Mouse (Mus musculus) lung, postnatal 10 days (tissue): ENCODE measurements around the gene Wnt10a.

Experiments used
- DNase-seq: peaks from one replicate; pipeline ENCODE4 v3.0.0; 2021

The Wnt10a gene

GRCm38 (mm10) chr1:74791249-74791648 is at the start of gene Wnt10a:
Gene Wnt10a, plus strand, starts transcription at chr1:74791516.
- DNase-seq: no peak

DNA sequence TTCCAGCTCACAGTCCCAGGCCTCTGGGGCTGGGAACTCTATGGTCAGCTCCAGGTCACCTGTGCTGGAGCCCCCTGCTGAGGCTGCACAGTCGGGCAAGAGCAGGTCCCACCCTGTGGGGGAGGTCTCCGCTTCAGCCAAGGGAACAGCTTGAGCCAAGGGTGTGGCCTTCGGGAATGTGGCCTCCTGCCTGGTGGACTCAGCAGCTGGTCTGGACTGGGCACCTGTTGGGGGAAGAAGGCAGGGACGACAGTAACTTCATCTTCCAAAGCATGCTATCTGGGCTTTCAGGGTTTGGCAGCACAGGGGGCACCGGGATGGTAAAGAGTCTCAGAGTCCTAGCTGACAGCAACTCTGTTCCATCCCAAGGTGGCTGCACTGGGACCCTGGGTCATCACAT is 44.0 kb upstream of the Wnt10a start:
- peak; percentile 18 for DNase-seq

- peak; percentile 82 for DNase-seq
These were observed 42.6 kb upstream of the Wnt10a start, which contains the start of gene Prkag3 for GRCm38 (mm10) chr1:74748643-74749271. Gene Prkag3, minus strand, starts transcription at chr1:74749221.

GRCm38 (mm10) chr1:74749301-74749700 is 42.0 kb upstream of the Wnt10a start:
- peak; percentile 87 for DNase-seq

DNA sequence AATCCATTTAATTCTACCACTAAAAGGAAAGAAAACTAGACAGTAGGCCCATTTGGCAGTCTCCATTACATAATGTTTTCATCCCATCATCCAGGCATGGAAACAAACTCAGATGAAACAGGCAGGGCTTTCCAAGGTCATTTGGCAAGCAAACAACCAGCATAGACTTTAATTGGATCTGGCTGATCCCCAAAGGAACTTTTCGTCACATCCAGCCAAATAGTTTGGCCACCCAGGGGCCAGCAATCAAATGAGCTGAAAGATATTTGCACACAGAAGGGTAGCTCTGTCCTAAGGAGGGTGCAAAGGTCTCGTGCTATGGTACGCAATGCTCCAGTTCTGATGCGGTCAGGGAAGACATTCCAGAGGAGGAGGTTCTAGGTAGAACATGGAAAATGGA is 40.6 kb upstream of the Wnt10a start:
- peak; percentile 46 for DNase-seq

- no peak for DNase-seq
These were observed 39.2 kb upstream of the Wnt10a start for GRCm38 (mm10) chr1:74752150-74752549.

GRCm38 (mm10) chr1:74752833-74753232 is 38.5 kb upstream of the Wnt10a start:
- DNase-seq: no peak

- DNase-seq: no peak
These were observed 37.9 kb upstream of the Wnt10a start for GRCm38 (mm10) chr1:74753266-74753974.

- no peak for DNase-seq
These were observed 37.0 kb upstream of the Wnt10a start for GRCm38 (mm10) chr1:74754175-74754785.

- DNase-seq: peak; percentile 70
These were observed 31.5 kb upstream of the Wnt10a start for GRCm38 (mm10) chr1:74759773-74760172.

DNA sequence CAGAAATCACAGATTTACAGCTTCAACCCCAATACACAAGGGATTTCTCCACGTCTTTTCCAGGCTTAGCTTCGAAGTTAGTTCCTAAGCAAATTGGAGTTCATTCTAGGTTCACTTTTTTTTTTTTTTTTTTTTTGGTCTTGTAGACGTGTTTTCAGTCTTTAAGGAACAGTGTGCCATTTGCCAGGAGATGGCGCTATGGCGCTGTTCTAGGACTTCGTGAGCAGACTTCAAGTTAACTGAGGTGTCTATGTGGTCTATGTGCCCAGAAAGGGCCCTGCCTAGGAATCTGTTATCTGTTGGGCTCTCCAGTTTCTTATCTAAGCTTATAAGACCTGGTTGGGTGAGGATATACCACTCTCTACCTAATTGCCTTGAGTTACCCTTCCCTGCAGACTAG is 28.2 kb upstream of the Wnt10a start:
- DNase-seq: peak; percentile 86

DNA sequence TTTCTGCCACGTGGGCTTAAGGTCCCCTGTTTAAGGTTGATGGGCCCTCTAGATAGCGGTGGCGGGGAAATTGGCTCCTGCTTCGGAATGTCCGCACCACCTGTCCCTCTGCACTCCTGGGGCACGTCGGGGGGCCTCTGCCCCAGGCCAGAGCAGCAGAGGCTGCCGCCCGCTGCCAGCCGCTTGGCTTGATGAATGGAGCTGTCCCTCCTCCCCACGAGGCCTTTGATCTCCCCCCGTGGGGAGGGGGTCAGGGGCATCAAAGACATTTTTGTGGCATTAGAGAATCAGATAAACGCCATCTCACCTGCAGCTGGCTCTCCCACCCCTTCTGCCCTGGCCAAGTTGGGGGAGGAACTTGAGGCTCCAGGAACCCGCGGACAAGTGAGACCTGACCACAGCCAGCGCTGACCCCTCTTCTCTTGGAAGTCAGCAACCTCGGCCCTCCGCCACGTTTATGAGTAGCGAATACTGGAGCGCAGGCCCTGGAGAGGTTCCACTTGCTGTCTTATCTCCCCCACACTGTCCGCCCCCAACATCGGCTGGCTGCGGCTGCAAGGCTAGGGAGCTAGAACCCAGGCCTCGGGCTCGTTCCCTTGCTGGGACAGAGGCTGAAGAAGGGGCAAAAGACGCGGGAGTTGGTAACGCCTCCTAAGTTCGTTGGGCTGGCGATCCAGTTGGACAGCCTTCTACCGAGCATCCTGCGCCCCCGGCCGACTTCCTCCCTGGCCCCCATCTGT is 20.4 kb upstream of the Wnt10a start:
- DNase-seq: peak; percentile 11

DNA sequence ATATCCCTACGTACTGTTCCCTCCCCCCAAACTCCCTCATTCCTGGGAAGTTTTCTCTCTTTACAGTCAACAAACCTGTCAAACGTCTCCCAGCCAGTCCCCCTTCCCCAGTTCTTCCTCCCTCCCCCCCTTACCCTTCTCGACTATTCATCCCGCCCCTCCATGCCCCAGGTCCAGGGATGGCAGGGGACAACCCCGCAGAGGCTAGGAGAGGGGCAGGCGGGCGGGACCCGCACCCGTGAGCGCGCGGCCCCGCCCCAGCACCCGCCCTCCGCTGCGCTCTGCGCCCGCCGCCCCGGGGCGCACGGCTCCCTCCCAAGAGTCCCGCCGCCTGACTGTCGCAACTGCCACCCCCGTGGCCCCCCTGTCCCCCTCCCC is 19.9 kb upstream of the Wnt10a start:
- DNase-seq: no peak

DNA sequence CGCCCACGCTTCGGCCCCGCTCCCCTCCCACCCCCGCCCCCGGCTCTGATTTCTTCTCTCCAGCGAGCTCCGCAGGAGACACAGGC is 19.6 kb upstream of the Wnt10a start, which contains the start of gene Wnt6:
Gene Wnt6 (plus strand): TSS at position 48 of the 86 bp plus-strand sequence.
- DNase-seq: no peak

DNA sequence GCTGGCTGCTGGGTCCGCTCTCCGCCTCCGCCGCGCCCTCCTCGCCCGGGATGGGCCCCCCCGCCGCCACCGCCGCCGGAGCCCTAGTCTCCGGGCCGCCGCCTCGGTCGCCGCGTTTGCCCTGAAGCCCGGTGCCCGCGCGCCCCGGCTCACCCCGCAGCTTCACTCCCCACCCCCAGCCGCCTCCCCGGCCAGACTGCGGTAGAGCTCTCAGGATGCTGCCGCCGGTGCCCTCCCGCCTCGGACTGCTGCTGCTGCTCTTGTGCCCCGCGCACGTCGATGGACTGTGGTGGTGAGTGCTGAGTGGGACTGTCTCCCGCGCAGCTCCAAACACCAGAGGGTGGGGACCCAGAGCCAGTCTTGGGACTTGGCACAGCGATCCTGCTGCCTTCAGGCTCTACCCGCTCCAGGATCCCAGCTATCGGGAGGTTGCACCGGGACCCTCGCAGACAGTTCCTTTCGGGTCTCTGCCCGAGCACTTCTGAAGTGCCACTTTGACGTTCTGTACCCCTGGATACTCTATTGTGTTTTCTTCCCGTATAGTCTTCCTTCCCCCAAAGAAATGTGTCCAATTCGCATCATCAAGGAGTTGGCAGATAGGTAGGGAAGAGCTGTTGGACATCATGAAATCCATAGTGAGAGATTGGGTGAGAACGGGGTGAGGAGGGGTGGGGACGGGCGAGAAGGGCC is 19.2 kb upstream of the Wnt10a start:
- peak; percentile 21 for DNase-seq

GRCm38 (mm10) chr1:74773136-74773535 is 18.2 kb upstream of the Wnt10a start:
- peak; percentile 90 for DNase-seq

- DNase-seq: no peak
These were observed 17.3 kb upstream of the Wnt10a start for GRCm38 (mm10) chr1:74774062-74774461.

DNA sequence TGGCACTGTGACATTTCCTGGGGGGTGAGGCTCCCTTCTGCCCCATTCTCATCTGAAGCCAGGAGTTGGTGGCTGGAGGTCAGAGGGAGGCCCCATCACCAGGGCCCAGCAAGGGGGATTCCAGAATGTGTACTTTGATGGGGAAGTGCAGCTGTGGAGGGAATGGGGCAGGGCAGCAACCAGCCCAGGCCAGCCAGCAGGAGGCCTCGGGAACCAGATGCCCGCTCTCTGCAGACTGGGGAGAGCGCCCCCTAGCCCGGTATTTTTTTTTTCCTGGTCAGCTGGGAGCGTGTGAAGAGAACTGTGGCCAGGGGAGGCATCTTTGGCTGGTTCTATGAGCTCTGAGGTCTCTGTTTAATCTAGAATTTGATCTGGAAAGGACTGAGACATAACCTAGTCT is 15.5 kb upstream of the Wnt10a start:
- DNase-seq: peak; percentile 44

GRCm38 (mm10) chr1:74778934-74779486 is 12.3 kb upstream of the Wnt10a start:
- no peak for DNase-seq

- DNase-seq: peak; percentile 32
These were observed 9.3 kb upstream of the Wnt10a start for GRCm38 (mm10) chr1:74782045-74782444.

- no peak for DNase-seq
These were observed 7.8 kb upstream of the Wnt10a start for GRCm38 (mm10) chr1:74783554-74783953.

DNA sequence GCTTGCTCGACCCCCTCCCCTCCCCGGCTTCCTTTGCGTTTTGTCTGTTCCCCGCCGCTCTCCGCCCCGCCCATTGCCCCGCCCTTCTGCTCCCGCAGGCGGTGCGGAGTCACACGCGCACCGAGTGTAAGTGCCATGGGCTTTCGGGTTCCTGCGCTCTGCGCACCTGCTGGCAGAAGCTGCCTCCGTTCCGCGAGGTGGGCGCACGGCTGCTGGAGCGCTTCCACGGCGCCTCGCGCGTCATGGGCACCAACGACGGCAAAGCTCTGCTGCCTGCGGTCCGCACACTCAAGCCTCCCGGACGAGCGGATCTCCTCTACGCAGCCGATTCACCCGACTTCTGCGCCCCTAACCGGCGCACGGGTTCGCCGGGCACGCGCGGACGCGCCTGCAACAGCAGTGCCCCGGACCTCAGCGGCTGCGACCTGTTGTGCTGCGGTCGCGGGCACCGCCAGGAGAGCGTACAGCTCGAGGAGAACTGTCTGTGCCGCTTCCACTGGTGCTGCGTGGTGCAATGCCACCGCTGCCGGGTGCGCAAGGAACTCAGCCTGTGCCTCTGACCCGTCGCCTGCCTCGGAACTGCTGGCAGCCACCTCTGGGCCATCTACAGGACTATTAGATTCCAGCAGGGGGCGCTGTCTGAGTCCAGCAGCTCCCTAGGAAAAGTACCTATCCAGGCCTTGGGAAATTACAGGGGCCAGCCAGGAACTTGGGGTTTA is 7.1 kb upstream of the Wnt10a start:
- peak; percentile 72 for DNase-seq
